Mouse (Mus musculus): ENCODE results near the gene Unc13a.

Unc13a gene

GRCm38 (mm10) chr8:71660325-71661120, 11.0 kb downstream of the Unc13a start:
- DNase-seq: peak; percentile 84

- no peak for DNase-seq
Measured at GRCm38 (mm10) chr8:71659751-71660150, 11.8 kb downstream of the Unc13a start.

GRCm38 (mm10) chr8:71658515-71659049, 13.0 kb downstream of the Unc13a start:
- no peak for DNase-seq

GRCm38 (mm10) chr8:71657816-71658215, 13.7 kb downstream of the Unc13a start:
- DNase-seq: no peak

DNA sequence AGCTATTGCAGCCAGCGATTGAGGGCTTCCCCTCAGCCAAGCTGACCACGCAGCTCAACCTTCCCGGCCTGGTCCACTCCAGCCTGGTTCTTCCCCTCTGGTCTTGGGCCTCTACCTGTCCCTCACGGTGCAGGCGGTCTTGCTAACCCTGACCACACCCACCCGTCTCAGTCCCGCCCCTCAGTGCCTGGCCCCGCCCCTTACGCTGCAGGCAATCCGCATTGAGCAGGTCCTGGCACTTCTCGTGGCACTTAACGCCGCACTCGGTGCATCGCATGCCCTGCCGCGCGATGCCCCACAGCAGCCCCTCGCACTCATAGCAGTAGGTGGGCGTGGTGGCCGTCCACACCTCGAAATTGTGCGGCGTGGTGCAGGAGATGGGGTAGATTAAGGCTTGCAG, 17.0 kb downstream of the Unc13a start:
- no peak for DNase-seq

DNA sequence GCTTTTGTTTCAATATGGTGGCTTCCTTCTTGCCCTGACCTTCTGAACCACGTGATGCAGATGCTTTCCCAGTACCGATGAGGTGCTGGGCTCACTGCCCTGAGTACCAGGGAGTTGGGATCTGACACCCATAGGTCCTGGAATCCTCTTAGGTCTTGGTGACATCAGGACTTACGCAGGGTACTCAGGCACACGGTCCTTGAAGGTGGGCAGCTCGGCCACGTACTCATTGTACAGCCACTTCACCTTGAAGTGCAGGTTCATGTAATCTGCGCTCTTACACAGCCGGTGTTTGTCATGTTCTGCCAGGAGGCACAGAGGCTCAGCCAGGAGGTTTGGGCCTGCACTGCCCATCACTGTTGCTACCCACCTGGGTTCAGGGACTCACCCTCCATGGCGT, 26.0 kb downstream of the Unc13a start:
- DNase-seq: no peak

- no peak for DNase-seq
Measured at GRCm38 (mm10) chr8:71639318-71639717, 32.2 kb downstream of the Unc13a start.

DNA sequence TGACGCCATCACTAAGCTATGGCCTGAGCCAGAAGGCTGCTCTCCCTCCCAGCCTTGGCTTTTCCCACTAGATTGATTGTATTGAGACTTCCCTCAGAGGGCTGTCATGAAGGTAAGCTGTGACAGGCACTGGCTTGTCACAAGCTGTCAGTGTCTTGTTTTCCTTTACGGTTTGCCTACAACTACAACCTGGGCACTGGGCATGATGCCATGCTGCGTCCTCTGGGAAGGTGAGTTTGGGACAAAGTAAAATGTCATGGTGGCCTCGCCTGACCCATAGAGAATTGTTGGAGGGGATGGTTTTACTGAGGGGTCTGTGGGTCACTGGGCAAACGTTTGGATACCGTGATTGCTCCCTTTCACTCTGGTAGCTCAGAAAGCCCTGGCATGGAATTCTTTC, 33.2 kb downstream of the Unc13a start:
- no peak for DNase-seq

DNA sequence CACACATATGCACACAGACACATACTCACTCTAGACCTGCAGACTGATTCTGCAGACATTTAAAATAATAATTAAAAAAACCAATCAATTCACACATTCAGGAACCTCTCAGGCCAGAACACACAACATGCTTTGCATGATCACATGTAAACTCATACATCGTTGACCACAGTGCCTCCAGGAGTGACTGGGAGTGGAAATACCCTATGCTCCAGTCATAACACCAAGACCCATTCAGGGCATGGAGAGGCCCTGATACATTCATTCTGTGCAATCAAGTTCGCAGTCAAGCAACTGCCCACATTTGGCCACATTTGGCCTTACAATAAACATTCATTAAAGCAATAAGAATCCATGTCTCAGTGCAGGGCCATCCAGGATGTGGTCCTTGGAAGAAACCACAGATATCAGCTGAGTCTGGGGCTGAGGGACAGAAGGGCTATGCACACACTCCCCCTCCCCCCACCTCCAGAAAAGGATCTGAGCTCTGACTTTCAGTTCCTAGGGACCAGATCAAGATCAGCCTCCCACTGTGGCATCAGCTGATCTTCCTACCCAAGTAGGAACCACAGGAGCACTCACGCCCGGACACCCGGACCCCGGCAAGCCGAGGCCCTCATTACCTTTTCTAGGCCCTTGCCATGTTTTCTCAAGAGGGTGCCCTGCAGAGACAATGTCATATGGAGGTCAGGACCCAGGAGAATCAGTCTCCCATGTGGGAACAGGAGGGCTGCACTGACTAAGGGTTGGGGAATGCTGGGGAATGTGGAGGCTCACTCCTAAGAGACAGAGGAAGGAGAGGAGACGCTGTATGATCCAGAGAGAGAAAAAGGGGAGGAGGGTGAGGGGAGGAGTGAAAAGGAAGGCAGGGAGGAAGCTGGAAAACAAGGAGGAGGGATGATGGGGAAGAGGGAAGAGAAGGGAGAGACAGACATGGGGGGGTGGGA, 34.1 kb downstream of the Unc13a start:
- no peak for DNase-seq

DNA sequence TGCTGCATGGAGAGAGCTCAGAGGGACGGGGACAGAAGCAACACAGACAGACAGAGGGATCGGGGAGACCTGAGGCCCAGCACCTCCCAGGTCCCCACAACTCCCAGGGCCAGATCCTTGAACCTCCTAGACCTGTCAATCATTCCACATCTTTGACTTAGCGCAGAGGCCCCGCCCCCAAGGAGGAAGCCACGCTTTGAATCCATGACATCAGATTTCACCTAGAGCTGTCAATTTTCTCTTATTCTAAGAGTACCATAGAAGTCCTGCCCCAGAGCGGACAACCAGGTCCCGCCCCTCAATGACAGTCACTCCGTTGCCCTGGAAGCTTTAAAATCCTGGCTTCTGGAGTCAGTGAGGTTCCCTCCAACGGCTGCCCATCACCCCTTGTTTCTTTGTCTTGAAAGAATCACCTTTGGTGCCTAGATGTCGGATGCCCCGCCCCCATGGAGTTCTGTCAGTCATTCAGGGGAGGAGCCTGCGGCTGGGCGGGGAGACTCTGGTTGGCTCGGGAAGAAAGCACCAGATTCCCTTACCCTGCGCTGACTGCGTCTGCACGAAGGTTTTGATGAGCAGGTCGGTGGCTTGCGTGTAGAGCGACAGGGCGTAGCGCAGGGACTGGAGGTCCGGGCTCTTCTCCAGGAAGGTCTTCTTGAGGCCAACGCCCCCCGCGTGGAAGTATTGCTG, 37.4 kb downstream of the Unc13a start:
- DNase-seq: peak; percentile 81

GRCm38 (mm10) chr8:71633164-71633563, 38.4 kb downstream of the Unc13a start:
- peak; percentile 89 for DNase-seq

GRCm38 (mm10) chr8:71631897-71632296, 39.7 kb downstream of the Unc13a start:
- DNase-seq: no peak

DNA sequence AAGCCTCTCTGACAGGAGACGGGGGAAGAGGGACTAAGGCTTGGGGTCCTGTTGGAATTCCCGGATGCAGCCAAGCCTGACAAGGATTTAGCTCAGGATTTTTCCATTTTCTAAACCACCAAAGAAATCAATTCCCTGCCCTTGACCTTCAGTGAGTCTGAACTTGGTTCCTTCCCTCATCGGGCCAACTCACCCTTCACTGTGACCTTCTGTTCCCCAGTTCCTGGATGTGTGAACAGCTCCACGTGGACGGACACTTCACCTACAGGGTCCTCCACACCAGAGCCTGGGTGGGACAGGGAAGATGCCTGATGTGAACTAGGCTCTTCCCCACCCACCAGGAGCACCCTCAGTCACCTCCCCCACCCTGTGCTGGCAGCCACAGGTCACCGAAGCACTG, 40.8 kb downstream of the Unc13a start:
- no peak for DNase-seq

DNA sequence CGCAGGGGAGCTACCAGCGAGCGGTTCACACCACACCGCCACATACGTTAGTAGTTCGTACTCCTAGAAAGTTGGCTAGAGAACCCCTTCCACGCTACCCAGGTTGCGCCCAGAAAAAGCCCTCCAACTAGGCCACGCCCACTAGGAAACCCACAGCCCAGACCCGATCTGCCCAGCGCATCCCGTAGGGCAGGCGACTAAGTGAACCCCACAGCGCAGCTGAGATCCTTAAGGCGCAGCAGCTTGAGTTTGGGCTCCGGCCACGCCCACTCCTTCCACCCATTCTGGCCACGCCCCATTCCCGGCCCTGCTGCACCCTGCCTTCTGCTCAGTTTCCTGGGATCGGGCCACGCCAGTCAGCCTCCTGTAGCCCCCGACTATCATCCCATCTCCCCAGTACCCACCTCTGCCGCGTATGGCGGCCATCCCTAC, 41.8 kb downstream of the Unc13a start:
- DNase-seq: peak; percentile 48

DNA sequence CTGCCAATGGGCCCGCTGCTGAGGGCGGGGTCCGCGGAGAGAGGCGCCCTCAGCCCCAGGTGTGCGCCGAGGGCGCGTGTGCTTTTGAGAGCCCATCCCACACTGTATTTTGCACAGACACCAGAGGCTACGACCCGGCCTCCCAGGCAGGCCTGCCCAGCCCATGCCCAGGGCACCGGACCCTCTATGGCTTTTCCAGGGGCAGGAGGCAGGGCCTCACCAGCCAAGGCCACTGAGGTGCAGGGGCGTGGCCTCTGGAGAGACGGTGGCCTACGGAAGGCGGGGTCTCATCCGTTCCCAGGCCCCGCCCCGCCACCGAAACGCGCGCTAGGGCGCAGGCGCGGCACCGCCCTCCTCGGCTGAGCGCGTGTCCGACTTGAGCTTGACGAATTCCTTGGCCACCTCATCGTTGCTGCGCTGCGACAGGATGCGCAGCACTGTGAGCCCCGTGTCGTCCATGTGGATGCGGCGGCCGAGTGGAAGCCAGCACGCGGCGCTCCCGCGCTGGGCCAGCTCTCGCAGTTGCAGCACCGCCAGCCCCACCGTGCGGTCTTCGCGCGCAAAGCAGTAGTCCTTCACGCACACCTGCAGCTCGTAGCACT, 42.4 kb downstream of the Unc13a start:
- DNase-seq: peak; percentile 96

GRCm38 (mm10) chr8:71628396-71629095, 43.0 kb downstream of the Unc13a start:
- no peak for DNase-seq

DNA sequence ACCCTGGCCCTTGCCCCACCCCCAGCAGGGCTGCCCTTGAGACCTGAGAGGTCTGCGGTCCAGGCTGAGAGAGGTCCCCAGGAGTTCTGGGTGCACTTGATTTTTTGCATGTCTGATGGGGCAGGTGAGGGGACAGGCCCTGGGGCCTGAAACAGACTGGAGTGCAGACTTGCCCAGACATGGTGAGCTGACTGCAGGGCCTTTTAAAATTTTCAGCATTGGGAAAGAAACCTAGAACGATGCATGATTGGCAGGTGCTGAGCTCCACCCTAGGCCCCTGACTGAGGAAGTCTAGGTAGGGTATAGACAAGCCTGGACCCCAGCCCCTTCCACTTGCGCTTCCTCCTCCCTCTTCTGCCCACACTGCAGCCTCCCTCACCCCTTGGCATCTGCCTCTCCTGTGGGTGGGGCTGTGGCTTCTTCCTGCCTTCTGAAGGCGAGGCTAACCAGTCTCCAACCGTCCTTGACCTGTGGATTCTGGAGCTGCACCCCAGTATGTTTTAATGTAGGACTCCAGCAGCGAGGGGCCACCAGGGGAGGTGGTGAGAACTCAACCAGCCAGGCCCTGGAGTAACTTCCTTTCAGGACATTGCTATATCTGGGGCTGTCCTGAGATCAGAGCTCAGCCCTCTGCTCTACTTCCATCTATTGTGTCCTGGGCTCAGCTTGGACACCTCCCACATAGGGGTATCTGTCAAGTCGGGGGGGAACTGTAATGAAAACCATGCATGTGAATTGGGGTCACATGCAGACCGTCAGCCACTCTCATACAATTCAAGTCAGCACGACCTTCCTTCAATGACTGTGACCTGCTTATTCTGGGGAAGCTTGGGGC, 44.1 kb downstream of the Unc13a start:
- peak; percentile 12 for DNase-seq

DNA sequence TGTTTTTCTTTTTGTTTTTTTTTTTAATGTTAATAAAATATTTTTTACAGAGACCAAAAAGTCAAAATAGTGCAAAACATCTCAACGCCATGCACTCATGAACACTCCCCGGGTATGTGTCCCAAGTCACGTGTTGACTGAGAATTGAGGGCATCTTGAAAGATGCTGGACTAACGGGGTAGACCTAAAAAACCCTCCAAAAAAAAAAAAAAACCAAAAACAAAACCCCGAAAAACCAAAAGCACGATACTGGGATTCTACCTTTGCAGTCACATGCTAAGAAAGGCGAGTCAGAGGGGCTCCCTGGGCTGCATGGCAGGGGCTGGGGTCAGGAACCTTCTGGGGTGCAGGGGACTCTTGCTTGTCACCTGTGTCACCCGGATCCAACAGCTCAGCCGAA, 44.8 kb downstream of the Unc13a start:
- DNase-seq: no peak

- DNase-seq: no peak
Measured at GRCm38 (mm10) chr8:71625088-71625487, 46.5 kb downstream of the Unc13a start.

GRCm38 (mm10) chr8:71619786-71620185, 51.8 kb downstream of the Unc13a start:
- DNase-seq: no peak

DNA sequence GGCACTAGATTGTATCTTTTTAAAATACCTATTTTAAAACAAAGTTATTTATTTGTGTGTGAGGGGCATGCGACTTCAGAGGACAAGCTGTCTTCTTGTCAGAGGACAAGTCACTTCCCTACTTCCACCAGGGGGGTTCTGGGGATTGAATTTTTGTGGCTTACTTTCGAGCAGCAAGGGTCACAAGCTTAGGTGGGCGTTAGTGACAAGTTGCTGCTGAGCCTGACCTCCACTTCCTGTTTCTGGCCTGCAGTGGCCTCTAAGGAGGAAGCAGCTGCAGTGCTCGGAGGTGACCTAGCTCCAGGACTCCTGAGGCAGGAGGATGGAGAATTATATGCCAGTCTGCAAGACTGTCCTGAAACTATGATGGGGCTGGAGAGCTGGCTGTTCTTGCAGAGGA, 58.1 kb downstream of the Unc13a start:
- DNase-seq: no peak

All from thymus, postnatal 25 days (tissue).